Mouse (Mus musculus) spleen, adult 2 months (tissue): ENCODE measurements around the gene Dyrk1a.

Experiments used
- CTCF ChIP-seq: fragments of 200-500 bp; IDR thresholded peaks from 2 replicates; pipeline ENCODE4 v1.5.1; 2011; ENCODE audit warnings: mild to moderate bottlenecking, inconsistent platforms; ENCODE audit not compliant: insufficient read depth, insufficient read length, insufficient replicate concordance; ENCODE audit errors: extremely low read depth
- POLR2A ChIP-seq: fragments of 200-500 bp; IDR thresholded peaks from 2 replicates; pipeline ENCODE4 v1.6.1; 2011; ENCODE audit warnings: low read depth, low read length, inconsistent platforms

- no peak for TF ChIP-seq POLR2A
- TF ChIP-seq CTCF = no peak
Measured at GRCm38 (mm10) chr16:94701141-94701540, 131.3 kb downstream of the Dyrk1a start.
